Mouse (Mus musculus) E14TG2a.4 (cell line): ENCODE data around the gene C1qtnf9.

ENCODE experiments used
- H3K27me3 ChIP-seq: 2 replicates; pipeline ENCODE4 v1.6.1; 2014; ENCODE audit warnings: low read length, control low read depth; ENCODE audit not compliant: insufficient read depth
- H3K36me3 ChIP-seq: 2 replicates; pipeline ENCODE4 v1.6.1; 2014; ENCODE audit warnings: low read length, control low read depth; ENCODE audit not compliant: insufficient read depth
- H3K4me1 ChIP-seq: replicated peaks from 2 replicates; pipeline ENCODE4 v1.6.1; 2014; ENCODE audit warnings: low read depth, low read length, control low read depth
- H3K4me3 ChIP-seq: replicated peaks from 2 replicates; pipeline ENCODE4 v1.5.1; 2014; ENCODE audit warnings: mild to moderate bottlenecking, low read length
- H3K9me3 ChIP-seq: 2 replicates; pipeline ENCODE4 v1.6.1; 2014; ENCODE audit warnings: low read length, control low read depth
- CTCF ChIP-seq: conservative IDR thresholded peaks from 2 replicates; pipeline ENCODE4 v1.5.1; 2014; ENCODE audit warnings: low read length
- NANOG ChIP-seq: IDR thresholded peaks from 2 replicates; pipeline ENCODE4 v1.6.1; 2014; ENCODE audit warnings: borderline replicate concordance, low read length, mixed read lengths
- POU5F1 ChIP-seq: IDR thresholded peaks from 2 replicates; pipeline ENCODE4 v1.6.1; 2014; ENCODE audit warnings: low read length, borderline replicate concordance

C1qtnf9 gene

DNA sequence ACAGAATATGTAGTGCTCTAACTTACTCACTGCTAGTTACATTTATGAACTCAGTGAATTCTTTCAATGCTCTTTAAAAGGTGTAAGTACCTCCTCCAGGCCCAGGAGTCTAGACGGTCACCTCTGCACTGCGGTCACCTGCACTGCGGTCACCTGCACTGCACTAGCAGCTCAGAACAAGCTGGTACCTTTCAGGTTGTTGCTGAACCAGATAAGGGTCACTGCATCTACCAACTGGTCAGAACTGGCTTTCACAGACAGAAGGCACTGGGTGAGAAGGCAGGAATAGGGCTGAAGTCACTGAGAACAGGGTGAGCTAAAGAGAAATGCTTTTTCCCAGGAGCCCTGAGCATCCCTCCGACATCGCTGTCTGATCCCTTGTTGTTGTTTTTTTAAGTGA is 13.3 kb upstream of the C1qtnf9 start:
- TF ChIP-seq CTCF (no peak), NANOG (no peak), POU5F1 (no peak)
- peaks cover 75% of the 10 kb centered on the region for H3K36me3 ChIP-seq
- no peak overlapping the region for H3K4me3 ChIP-seq
- H3K9me3 ChIP-seq = no peaks in the 10 kb centered on the region
- H3K27me3 ChIP-seq = 0 out of 2 replicates have a peak, but pooled peaks cover 3% of the 10 kb centered on the region
- peaks cover 22% of the 10 kb centered on the region for H3K4me1 ChIP-seq

DNA sequence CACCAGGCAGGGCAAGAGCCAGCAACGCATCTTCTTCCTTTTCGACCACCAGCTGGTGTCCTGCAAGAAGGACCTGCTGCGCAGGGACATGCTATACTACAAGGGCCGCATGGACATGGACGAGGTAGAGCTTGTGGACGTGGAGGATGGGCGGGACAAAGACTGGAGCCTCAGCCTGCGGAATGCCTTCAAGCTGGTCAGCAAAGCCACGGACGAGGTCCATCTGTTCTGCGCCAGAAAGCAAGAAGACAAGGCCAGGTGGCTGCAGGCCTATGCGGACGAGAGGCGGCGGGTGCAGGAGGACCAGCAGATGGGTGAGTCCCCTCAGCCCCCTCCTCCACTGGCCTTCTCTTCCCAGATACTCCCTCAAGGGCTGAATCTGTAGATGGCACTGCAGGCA is 11.7 kb upstream of the C1qtnf9 start:
- Histone ChIP-seq H3K4me3 (no peak overlapping the region), H3K36me3 (peaks cover 76% of the 10 kb centered on the region), H3K4me1 (peaks cover 26% of the 10 kb centered on the region), H3K9me3 (no peaks in the 10 kb centered on the region), H3K27me3 (no peaks in the 10 kb centered on the region)
- TF ChIP-seq CTCF = no peak
- no peak for TF ChIP-seq POU5F1
- TF ChIP-seq NANOG = no peak

DNA sequence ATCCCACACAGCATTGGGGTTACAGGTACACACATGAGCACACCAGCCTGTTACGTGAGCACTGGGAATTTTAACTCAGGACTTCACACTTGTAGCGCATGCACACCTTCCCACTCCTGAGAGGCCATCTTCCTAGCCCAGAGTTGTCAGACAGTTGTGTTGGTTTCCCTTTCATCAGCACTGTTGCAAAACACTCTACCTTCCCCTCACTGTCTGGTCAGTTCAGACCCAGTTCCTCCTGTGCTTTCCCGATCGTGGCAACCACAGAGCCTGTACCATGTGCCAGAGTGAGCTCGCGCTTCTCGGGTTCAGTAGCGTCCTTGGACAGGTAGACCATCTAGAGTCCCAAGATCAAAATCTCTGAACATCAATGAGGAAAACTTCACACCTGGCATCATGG is 10.7 kb upstream of the C1qtnf9 start:
- TF ChIP-seq POU5F1 = no peak
- no peak for TF ChIP-seq CTCF
- no peak for TF ChIP-seq NANOG
- Histone ChIP-seq H3K9me3 (no peaks in the 10 kb centered on the region), H3K4me1 (peaks cover 31% of the 10 kb centered on the region), H3K36me3 (peaks cover 86% of the 10 kb centered on the region), H3K4me3 (no peak overlapping the region), H3K27me3 (no peaks in the 10 kb centered on the region)

DNA sequence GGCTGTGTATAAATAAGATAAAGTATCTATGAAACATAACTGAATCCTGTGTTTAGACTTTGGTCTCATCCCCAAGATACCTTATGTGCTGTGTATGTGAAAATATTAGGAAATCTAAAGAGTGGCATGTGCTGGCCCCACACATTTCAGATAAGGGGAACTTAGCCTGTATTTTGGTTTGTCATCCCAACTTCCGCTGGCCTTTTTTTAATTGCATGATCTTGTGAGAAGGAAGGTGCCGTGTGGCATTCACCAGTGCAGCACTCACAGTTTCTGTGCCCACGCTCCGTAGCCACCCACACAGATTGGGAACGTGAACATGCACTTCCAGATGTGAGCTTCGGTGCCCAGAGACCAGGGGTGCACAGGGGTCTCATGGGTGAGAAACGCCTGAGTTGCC is 10.2 kb upstream of the C1qtnf9 start:
- peaks cover 34% of the 10 kb centered on the region for H3K4me1 ChIP-seq
- H3K9me3 ChIP-seq = no peaks in the 10 kb centered on the region
- H3K36me3 ChIP-seq = peaks cover 87% of the 10 kb centered on the region
- TF ChIP-seq CTCF (no peak), POU5F1 (no peak), NANOG (no peak)
- no peaks in the 10 kb centered on the region for H3K27me3 ChIP-seq
- H3K4me3 ChIP-seq = no peak overlapping the region

DNA sequence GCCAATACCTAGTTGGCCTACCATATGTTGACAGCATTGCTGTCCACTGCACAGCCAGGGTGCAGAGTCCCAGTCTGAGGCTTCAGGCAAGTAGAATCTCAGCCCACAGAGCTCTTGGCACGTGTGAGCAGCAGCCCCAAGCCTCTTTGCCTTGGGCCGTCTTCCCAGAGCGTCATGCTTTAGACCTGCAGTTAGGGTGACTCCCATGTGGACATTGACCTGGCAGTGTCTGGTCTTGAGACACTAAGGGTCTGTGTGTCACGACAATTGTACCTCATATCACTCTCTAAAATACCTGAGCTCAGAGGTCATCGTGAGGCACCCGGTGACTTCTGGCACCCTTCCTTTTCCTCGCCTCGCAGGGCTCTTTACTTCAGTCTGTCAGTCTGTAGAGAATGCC is 8.8 kb upstream of the C1qtnf9 start:
- no peak overlapping the region for H3K4me3 ChIP-seq
- no peaks in the 10 kb centered on the region for H3K9me3 ChIP-seq
- peaks cover 80% of the 10 kb centered on the region for H3K36me3 ChIP-seq
- no peaks in the 10 kb centered on the region for H3K27me3 ChIP-seq
- no peak for TF ChIP-seq CTCF
- no peak for TF ChIP-seq POU5F1
- no peak for TF ChIP-seq NANOG
- peaks cover 36% of the 10 kb centered on the region for H3K4me1 ChIP-seq

DNA sequence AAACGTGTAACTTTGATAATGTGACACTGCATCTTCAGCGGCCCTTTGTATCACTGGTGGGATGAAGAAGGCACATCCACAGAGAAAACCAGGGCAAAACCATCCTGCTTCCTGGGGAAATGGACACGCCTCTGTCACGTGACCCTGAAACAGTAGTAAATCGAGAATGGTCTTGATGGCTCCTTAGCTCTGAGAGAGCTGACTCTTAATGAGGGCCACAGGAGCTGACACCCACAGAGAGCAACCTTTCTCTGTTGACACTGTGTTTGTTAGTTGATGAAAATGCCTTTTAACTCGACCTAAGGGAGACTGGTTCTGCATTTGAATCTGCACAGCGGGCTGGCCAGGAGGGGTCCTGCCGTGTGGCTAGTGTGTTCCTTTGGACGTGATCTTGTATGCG is 6.1 kb upstream of the C1qtnf9 start:
- Histone ChIP-seq H3K4me1 (peaks cover 63% of the 10 kb centered on the region), H3K9me3 (no peaks in the 10 kb centered on the region), H3K4me3 (no peak overlapping the region), H3K27me3 (no peaks in the 10 kb centered on the region), H3K36me3 (peaks cover 55% of the 10 kb centered on the region)
- TF ChIP-seq CTCF = no peak
- peak; percentile 66; the same call in 1 of the 2 replicates for TF ChIP-seq NANOG

DNA sequence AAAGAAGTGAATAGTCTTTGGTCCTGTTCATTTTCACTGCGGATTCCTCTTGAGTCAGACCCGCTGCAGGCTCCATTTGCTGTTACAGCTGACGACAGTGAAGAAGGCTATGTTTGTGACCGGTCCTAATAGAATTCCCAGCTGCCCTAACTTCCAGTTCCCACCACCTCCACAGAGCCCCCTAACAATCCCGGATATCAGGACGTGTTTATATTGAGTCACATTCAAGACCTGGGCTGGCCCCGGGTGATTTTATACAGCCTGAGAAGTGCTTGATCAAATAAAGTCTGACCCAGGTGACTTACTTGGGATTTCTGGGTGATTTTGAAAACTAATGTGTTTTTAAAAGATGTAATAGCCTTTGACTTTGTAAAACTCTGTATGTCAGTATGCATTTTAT is 5.2 kb upstream of the C1qtnf9 start:
- Histone ChIP-seq H3K36me3 (peaks cover 46% of the 10 kb centered on the region), H3K4me1 (peaks cover 73% of the 10 kb centered on the region), H3K27me3 (no peaks in the 10 kb centered on the region), H3K9me3 (no peaks in the 10 kb centered on the region), H3K4me3 (no peak overlapping the region)
- no peak for TF ChIP-seq CTCF
- no peak for TF ChIP-seq POU5F1
- no peak for TF ChIP-seq NANOG

DNA sequence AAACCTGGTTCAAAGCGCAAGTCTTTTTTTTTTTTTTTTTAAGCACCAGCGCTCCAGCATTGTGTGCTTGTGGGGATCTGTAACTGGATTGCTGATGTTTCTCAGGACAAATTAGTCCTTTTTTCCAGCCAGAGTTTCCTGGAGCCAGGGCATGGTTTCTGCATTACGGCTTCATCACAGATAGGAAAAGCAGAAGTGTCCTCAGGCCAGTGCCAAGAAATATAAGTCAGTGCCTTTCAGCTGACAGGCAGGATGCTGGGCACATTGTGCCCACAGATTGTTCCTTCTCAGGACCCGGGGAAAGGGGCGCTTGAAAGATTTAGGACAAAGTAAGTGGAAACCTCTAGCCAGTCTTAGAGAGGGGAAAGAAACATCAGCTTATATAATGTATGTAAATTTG is 4.2 kb upstream of the C1qtnf9 start:
- Histone ChIP-seq H3K4me1 (peaks cover 75% of the 10 kb centered on the region), H3K36me3 (peaks cover 36% of the 10 kb centered on the region), H3K4me3 (no peak overlapping the region), H3K27me3 (no peaks in the 10 kb centered on the region), H3K9me3 (no peaks in the 10 kb centered on the region)
- TF ChIP-seq NANOG (no peak), CTCF (no peak), POU5F1 (no peak)

DNA sequence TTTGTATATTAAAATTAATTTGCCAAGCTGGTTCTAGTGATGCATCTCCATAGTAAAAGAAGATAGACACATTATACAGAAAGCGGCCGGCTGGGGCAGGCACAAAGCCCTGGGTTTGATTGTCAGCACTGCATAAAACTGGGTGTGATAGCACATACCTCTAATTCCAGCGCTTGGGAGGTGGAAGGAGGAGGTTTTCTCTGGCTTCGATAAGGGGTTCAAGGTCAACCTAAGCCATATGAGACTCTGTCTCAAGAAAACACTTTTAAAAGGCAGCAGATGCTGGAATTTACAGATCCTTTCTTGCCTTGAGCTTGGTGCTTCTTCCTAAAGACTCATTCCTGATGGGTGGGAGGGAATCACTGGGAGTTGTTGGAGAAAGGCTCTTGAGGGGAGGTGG is 3.4 kb upstream of the C1qtnf9 start:
- Histone ChIP-seq H3K9me3 (no peaks in the 10 kb centered on the region), H3K27me3 (no peaks in the 10 kb centered on the region), H3K4me3 (0 out of 2 replicates have a peak overlapping the region, but pooled peaks have one; percentile 17), H3K4me1 (peaks cover 80% of the 10 kb centered on the region), H3K36me3 (peaks cover 28% of the 10 kb centered on the region)
- TF ChIP-seq CTCF (no peak), NANOG (no peak), POU5F1 (no peak)

DNA sequence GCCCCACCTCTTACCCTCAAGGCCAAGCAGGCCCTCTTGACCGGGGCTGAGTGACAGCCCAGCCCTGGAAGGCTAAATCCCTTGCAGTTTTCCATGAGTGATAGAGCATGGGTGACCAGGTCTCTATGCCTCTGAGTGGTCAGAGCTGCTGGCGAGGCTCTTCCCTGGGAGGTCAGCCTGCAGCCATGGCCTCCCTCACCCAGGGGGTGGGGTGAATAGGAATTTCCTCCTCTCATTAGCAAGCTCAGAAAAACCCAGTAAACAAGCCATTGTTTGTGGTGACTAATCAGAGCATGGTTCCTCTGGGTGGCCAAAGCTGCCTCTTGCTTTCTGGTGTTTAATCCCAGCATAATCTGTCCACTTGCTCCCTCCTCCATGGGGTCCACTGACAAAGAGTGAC is 2.9 kb upstream of the C1qtnf9 start:
- TF ChIP-seq NANOG (no peak), POU5F1 (no peak), CTCF (no peak)
- Histone ChIP-seq H3K9me3 (no peaks in the 10 kb centered on the region), H3K4me3 (0 out of 2 replicates have a peak overlapping the region, but pooled peaks have one; percentile 17), H3K4me1 (peaks cover 80% of the 10 kb centered on the region), H3K36me3 (peaks cover 23% of the 10 kb centered on the region), H3K27me3 (no peaks in the 10 kb centered on the region)
